Mouse (Mus musculus): ENCODE data around the gene Fam151b.

DNA sequence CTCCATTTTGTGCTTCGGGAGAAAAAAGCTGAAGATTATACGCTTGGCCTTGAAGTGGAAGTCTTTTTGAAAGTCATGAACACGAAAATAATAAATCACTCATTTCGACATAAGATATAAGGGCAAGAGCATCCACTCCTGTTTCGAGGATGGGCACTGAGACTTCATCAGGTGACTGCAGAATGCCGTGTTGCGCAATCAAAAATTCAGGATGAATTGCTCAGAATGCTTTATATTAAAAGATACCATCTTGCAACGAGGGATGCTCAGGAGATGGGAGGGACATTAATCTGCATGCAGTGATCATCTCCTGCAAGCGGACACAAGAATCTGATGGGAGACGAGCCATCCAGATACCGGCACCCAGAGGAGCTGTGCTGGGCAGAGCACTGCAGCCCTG lies 64.2 kb downstream of the Fam151b start:
- no peak for TF ChIP-seq CTCF (IDR thresholded peaks at IDR 0.05)
- TF ChIP-seq POLR2A (IDR thresholded peaks at IDR 0.05; ENCODE audit: insufficient read depth, low read depth, low read length): no peak
- TF ChIP-seq EP300 (IDR thresholded peaks at IDR 0.05; ENCODE audit: insufficient read depth, low read depth, low read length): no peak
